Mouse (Mus musculus): ENCODE data around the gene Thpo. TPM values are rescaled to one million over a fixed set of nuclear protein-coding genes. Genes with fewer than 3 reads are reported as not detected.

Thpo gene
- polyA plus RNA-seq, 1 experiment, result 0.98 TPM

- no peak overlapping the region for H3K4me3 ChIP-seq (ENCODE audit: insufficient read depth, low read length)
- peaks cover 4% of the 10 kb centered on the region for H3K4me1 ChIP-seq (ENCODE audit: control insufficient read depth, insufficient read depth, low read length)
- no peak for TF ChIP-seq POLR2A (IDR thresholded peaks at IDR 0.05; ENCODE audit: low read depth, low read length)
- H3K27ac ChIP-seq (ENCODE audit: insufficient read depth, low read length), result peak overlapping the region; percentile 29; the same call in 1 of the 2 replicates
Observed at GRCm38 (mm10) chr16:20725750-20726149, 8.6 kb downstream of the Thpo start.

GRCm38 (mm10) chr16:20725321-20725720 lies 9.0 kb downstream of the Thpo start:
- H3K4me3 ChIP-seq (ENCODE audit: insufficient read depth, low read length), result no peak overlapping the region
- no peak overlapping the region for H3K27ac ChIP-seq (ENCODE audit: insufficient read depth, low read length)
- H3K4me1 ChIP-seq (ENCODE audit: control insufficient read depth, insufficient read depth, low read length), result peaks cover 4% of the 10 kb centered on the region
- TF ChIP-seq POLR2A (IDR thresholded peaks at IDR 0.05; ENCODE audit: low read depth, low read length), result no peak
- no peak for TF ChIP-seq CTCF (IDR thresholded peaks at IDR 0.05; ENCODE audit: borderline replicate concordance, insufficient read depth, low read length)

GRCm38 (mm10) chr16:20724338-20724748 lies 10.0 kb downstream of the Thpo start:
- Histone ChIP-seq H3K4me3 (ENCODE audit: insufficient read depth, low read length) (no peak overlapping the region), H3K4me1 (ENCODE audit: control insufficient read depth, insufficient read depth, low read length) (peaks cover 4% of the 10 kb centered on the region), H3K27ac (ENCODE audit: insufficient read depth, low read length) (no peak overlapping the region)
- no peak for TF ChIP-seq POLR2A (IDR thresholded peaks at IDR 0.05; ENCODE audit: low read depth, low read length)
- peak; percentile 88 for TF ChIP-seq CTCF (IDR thresholded peaks at IDR 0.05; ENCODE audit: borderline replicate concordance, insufficient read depth, low read length)

GRCm38 (mm10) chr16:20723247-20723646 lies 11.1 kb downstream of the Thpo start:
- Histone ChIP-seq H3K27ac (ENCODE audit: insufficient read depth, low read length) (no peak overlapping the region), H3K4me3 (ENCODE audit: insufficient read depth, low read length) (no peak overlapping the region), H3K4me1 (ENCODE audit: control insufficient read depth, insufficient read depth, low read length) (peaks cover 4% of the 10 kb centered on the region)
- TF ChIP-seq POLR2A (IDR thresholded peaks at IDR 0.05; ENCODE audit: low read depth, low read length), result no peak

GRCm38 (mm10) chr16:20722736-20723135 lies 11.6 kb downstream of the Thpo start:
- Histone ChIP-seq H3K4me3 (ENCODE audit: insufficient read depth, low read length) (no peak overlapping the region), H3K4me1 (ENCODE audit: control insufficient read depth, insufficient read depth, low read length) (peaks cover 4% of the 10 kb centered on the region), H3K27ac (ENCODE audit: insufficient read depth, low read length) (no peak overlapping the region)
- TF ChIP-seq CTCF (IDR thresholded peaks at IDR 0.05; ENCODE audit: borderline replicate concordance, insufficient read depth, low read length) (no peak), POLR2A (IDR thresholded peaks at IDR 0.05; ENCODE audit: low read depth, low read length) (no peak)

GRCm38 (mm10) chr16:20721808-20722207 lies 12.5 kb downstream of the Thpo start:
- TF ChIP-seq CTCF (IDR thresholded peaks at IDR 0.05; ENCODE audit: borderline replicate concordance, insufficient read depth, low read length) (no peak), POLR2A (IDR thresholded peaks at IDR 0.05; ENCODE audit: low read depth, low read length) (no peak)
- no peak overlapping the region for H3K4me3 ChIP-seq (ENCODE audit: insufficient read depth, low read length)

GRCm38 (mm10) chr16:20717978-20718670 lies 16.2 kb downstream of the Thpo start:
- TF ChIP-seq CTCF (IDR thresholded peaks at IDR 0.05; ENCODE audit: borderline replicate concordance, insufficient read depth, low read length), result no peak
- TF ChIP-seq POLR2A (IDR thresholded peaks at IDR 0.05; ENCODE audit: low read depth, low read length), result no peak
- H3K4me3 ChIP-seq (ENCODE audit: insufficient read depth, low read length), result peak overlapping the region; percentile 97
- H3K4me1 ChIP-seq (ENCODE audit: control insufficient read depth, insufficient read depth, low read length), result peaks cover 3% of the 10 kb centered on the region; the same call in 1 of the 2 replicates
- peak overlapping the region; percentile 90 for H3K27ac ChIP-seq (ENCODE audit: insufficient read depth, low read length)

More at GRCm38 (mm10) chr16:20721808-20722207, 12.5 kb downstream of the Thpo start:
- H3K27ac ChIP-seq (ENCODE audit: insufficient read depth, low read length), result no peak overlapping the region
- H3K4me1 ChIP-seq (ENCODE audit: control insufficient read depth, insufficient read depth, low read length), result peaks cover 4% of the 10 kb centered on the region

- peak; percentile 53 for TF ChIP-seq CTCF (IDR thresholded peaks at IDR 0.05; ENCODE audit: borderline replicate concordance, insufficient read depth, low read length)
- TF ChIP-seq POLR2A (IDR thresholded peaks at IDR 0.05; ENCODE audit: low read depth, low read length), result peak; percentile 79
- peak within 1 kb of the TSS; percentile 90 for H3K27ac ChIP-seq (ENCODE audit: insufficient read depth, low read length)
- peak within 1 kb of the TSS; percentile 97 for H3K4me3 ChIP-seq (ENCODE audit: insufficient read depth, low read length)
- H3K4me1 ChIP-seq (ENCODE audit: control insufficient read depth, insufficient read depth, low read length), result peaks cover 3% of the 10 kb centered on the region; the same call in 1 of the 2 replicates
Observed at GRCm38 (mm10) chr16:20717181-20717977, 16.9 kb downstream of the Thpo start, which contains the start of the genes Polr2h and Clcn2. Gene Polr2h (plus strand): TSS chr16:20717665. Gene Clcn2 (minus strand): TSS chr16:20717746.

GRCm38 (mm10) chr16:20716841-20717180 lies 17.5 kb downstream of the Thpo start:
- peak overlapping the region; percentile 76 for H3K27ac ChIP-seq (ENCODE audit: insufficient read depth, low read length)
- TF ChIP-seq POLR2A (IDR thresholded peaks at IDR 0.05; ENCODE audit: low read depth, low read length) (peak; percentile 60), CTCF (IDR thresholded peaks at IDR 0.05; ENCODE audit: borderline replicate concordance, insufficient read depth, low read length) (no peak)
- peak overlapping the region; percentile 46 for H3K4me3 ChIP-seq (ENCODE audit: insufficient read depth, low read length)
- H3K4me1 ChIP-seq (ENCODE audit: control insufficient read depth, insufficient read depth, low read length), result peaks cover 3% of the 10 kb centered on the region; the same call in 1 of the 2 replicates
